Mouse (Mus musculus) WW6 (cell line): Measurements from ENCODE around the gene Gm14409.
A peak's percentile ranks its signal among the peaks of the same experiment; 100 is the strongest.
"Not testable (repeated sequence)": the region's sequence is repeated elsewhere in the genome, so short reads cannot be mapped to it uniquely, and the experiment has no call there.

Experiments
- DNase-seq: peaks from one replicate; pipeline ENCODE4 v3.0.0-alpha.2; 2013; ENCODE audit warnings: low read depth, low spot score

Gm14409 gene

DNA sequence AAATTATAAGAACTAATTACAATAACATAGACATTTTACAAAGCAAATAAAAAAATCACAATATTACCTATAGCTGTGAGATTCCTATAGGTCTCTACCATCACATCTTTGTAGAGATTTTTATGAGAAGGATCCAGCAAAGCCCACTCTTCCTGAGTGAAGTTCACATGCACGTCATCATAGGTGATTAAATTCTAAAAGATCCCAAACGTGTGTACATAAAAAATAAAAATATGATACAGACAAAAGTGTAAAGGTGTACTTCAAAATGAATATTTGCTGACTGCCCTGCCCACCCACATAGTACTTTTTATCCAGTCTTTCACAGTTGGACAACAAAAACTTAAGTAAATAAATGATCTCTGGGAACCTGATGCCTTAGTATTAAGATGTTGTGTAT is at the start of gene Gm14409:
Gene Gm14409 (minus strand): TSS at position 101 of the 400 bp plus-strand sequence.
- not testable (repeated sequence) for DNase-seq

DNA sequence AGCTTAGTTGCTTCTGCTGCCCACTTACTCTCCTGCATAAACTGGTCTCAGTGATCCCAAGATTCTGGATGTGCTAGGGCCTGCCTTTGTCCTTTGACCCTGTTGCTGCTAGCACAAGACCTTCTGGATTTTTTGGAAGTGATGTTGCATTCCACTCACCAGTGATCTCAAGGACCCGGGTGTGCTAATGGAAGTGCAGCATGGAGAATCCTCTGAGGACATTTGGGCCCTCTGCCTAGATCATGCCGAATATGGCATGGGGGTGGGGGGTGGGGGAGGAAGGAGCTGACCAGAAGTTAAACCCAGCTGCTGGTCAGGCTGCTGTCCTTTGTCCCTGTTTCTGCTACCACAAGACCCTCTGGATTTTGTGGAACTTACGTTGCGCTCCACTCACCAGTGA is 42.8 kb upstream of the Gm14409 start:
- not testable (repeated sequence) for DNase-seq

DNA sequence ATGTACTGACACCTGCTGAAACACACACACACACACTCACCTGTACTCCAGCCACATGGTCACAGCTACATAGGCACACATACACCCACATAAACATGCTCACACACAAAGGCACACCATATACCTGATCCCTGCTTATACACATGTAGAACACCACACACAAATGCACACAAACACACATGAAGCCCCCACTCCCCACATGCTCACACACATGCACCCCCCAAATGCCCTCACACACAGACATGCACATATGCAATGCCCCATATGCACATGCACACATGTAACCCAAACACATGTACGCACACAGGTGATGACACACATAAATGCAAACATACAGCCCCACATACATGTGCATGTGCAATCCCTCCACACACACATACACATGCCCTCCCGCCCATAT is 38.1 kb upstream of the Gm14409 start:
- DNase-seq = not testable (repeated sequence)

DNA sequence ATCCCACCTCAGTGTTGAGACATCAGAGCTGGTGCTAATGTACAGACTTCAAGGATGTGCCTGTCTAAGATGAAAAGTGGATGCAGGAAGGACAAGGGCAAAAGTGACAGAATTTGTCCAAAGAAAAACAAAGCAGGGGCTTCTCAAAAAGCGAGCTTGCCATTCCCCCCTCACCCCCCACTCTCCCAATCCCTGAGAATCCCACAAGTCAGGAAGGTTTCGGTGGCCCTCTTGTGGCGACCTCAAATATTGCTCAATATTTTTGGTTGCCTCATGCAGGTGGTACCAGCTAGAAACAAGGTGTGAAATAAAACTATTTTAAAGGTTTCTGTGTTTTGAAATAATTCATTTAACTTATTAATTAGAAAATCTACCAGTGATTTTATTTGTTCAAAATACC is 16.9 kb upstream of the Gm14409 start:
- not testable (repeated sequence) for DNase-seq

DNA sequence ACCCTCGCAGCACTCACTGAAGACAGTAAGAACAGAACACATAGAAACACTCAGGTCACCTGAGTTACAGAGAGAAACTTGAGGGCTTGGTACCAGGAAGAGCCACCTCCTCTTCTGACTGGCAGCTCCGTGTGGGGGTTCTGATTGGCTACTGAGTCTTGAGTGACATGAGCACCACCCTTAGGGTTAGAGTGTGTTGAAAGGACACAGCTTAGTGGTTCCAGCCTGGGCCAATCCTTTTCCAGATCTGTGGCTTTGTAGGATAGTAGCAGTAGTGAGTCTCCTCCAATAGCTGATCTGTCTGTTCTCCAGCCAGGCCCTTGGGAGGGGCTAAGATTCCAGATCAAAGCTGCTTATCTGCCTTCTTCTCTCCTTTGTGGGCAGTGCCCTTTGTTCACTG is 10.9 kb upstream of the Gm14409 start:
- peak; percentile 45 for DNase-seq

DNA sequence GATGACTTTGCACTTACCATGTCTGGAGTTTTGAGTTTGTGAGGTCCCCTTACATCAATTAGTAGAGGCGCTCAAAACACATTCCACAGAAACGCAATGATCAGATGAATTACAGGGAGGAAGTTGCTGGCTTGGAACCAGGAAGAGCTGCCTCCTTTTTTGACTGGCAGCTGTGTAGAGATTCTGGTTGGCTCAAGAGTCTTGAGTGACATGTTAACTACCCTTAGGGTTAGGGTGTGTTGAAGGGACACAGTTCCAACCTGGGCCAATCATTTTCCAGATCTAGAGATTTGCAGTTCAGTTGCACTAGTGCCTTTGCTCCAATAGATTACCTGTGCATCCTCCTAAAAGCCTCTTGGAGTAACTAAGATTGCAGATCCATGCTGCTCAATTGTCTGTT is 5.4 kb upstream of the Gm14409 start:
- peak; percentile 33 for DNase-seq

DNA sequence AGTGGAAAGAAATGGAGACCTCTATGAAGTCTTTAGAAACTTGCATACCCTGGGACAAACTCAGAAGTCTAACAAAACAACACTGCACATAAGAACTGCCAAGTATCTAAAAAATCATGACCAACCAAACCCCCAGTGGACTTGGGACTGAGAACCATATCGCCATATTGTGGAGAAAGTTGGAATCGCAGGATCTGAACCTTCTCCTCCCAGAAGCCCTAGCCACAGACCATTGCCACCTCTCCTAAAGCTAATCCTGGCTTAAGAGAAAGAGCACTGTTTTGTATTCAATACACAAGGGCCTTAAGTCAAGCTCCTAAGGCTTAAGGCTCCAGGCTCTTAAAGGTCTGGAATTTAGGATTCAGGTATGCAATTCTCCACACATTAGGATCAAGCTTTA is 19.4 kb downstream of the Gm14409 start:
- not testable (repeated sequence) for DNase-seq

DNA sequence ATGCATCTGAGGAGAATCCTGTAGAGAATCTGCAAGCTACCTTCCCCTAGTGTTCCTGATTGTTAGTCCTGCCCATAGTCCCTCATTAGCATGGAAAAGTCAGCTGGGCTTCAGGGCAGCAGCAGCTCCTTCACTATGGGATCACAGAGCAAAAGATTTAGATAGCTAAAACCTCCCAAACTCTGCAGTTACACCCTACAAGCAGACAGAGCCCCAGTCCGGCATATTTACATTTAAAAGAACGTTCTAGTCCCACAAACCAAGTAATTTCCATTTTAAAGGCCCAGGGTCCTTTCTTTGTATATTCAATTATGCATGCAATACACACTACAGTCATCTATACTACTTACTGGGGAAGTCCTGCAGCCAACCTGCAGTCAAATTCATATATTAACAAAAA is 36.4 kb downstream of the Gm14409 start:
- DNase-seq = not testable (repeated sequence)
